Mouse (Mus musculus): ENCODE measurements around the gene Tanc2.

The Tanc2 gene

DNA sequence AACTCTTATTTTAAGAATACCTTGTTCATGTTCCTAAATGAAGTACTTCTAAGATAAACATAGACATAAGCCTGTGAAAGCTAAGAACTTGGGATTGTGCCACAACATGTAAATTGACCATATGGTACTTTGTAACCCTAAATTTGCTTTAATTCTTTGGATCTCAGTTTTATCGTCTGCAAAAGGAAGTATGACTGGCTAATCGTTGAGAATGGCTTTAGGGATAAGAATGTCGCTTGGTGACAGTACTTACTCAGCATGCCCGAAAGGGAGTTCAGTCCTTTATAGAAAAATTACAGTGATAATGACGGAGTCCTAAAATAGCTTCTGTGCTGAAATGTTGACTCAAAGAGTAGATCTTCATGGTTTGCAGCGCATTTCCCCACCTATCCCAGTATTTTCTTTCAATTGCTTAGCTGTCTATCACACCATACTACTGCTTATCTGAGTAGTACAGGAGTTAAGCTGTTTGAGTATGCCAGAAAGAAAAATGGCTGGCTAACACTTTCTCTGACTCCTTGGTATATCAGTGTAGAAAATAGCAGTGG is 246.6 kb downstream of the Tanc2 start:
- no peak for DNase-seq (ENCODE audit: low read depth)

DNA sequence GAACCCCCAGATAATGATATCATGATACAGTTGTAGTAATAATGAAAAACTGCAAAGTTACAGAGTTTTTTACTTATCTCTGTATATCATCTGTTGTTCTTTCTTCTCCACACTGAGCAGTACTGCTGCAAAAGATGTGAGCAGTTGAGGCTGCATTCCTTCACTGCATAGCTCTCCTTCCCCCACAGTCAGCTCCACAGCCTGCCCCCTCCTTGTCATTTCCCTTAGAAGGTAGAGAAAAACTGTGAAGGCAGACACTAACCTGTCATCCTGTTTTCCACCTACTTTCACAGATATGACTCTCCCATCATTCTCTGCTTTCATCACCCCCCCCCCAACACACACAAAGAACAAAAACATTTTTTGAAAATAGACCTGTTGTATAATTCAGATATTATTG is 248.2 kb downstream of the Tanc2 start:
- DNase-seq (ENCODE audit: low read depth) = no peak

- DNase-seq (ENCODE audit: low read depth) = no peak
Observed at GRCm38 (mm10) chr11:105845901-105846300, 256.1 kb downstream of the Tanc2 start.

- peak; percentile 12 for DNase-seq (ENCODE audit: low read depth)
Observed at GRCm38 (mm10) chr11:105855504-105855903, 265.7 kb downstream of the Tanc2 start.

GRCm38 (mm10) chr11:105858063-105858462 is 268.3 kb downstream of the Tanc2 start:
- no peak for DNase-seq (ENCODE audit: low read depth)

GRCm38 (mm10) chr11:105885558-105885957 is 295.8 kb downstream of the Tanc2 start:
- DNase-seq (ENCODE audit: low read depth) = no peak

DNA sequence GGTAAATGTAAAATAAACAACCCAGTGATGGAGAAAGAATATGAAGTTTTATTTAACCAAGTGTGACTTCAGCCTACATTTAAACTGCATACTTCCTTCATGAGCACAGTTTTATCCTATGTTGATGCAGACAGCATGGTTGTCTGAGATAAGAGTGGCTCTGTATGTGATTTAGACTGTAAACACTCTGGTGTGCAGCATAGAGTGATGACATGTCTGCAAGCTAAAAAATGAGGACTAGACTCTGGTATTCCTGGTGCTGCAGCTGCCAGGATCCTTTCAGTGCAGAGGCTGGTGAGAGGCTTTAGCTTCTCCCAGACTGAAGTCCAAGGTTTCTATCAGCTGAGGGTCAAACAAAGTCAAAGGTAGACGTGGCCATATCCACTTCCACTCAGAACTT is 297.5 kb downstream of the Tanc2 start:
- no peak for DNase-seq (ENCODE audit: low read depth)

GRCm38 (mm10) chr11:105899151-105899550 is 309.4 kb downstream of the Tanc2 start:
- no peak for DNase-seq (ENCODE audit: low read depth)

DNA sequence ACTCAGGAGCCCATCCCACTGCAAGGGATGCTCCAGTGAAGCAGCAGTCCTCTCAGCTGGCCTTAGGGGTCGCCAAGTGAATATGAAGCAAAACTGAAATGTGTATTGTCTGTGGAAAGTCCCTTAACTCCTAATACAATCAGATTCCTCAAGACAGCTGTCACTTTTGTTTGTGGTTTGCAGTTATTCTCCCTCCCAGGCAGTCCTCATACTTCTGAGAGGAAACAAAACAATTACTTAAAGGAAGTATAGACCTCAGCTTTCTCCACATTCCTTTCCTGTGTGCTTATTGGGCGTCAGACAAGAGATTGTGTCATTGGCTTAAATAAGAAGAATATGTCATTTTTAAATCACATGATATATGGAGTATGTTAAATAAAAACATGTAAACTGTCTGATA is 311.7 kb downstream of the Tanc2 start:
- no peak for DNase-seq (ENCODE audit: low read depth)

GRCm38 (mm10) chr11:105902956-105903355 is 313.2 kb downstream of the Tanc2 start:
- no peak for DNase-seq (ENCODE audit: low read depth)

DNA sequence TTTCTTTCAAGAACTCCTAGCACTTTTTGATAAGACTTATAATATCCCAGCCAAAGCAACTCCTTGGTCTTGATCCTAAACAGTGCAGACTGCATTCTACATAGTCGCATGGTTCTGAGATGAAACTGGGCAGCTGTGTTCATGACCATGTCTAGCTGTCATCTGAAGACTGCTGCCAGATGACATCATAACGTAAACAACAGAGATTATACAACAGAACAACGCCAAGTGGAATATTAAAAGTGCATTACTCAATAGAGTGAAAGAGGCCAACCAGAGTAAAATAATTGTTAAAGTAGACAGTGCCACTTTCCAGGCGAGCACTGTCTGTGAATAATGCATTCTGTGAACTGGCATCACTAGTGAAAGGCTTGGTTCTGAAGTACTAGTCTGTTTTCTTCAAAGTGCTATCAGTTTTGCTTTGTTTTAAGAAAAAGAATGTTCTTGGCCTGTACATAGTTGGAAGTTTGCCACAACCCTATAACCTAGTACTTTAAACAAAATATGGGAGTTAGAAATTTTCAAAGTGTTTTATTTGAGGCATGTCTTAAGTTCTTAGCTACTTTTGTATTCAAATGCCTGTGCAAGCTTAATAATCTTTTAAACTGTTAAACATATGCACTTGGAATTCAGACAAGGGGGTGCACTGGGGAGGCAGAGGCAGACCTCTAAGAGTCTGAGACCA is 315.9 kb downstream of the Tanc2 start:
- DNase-seq (ENCODE audit: low read depth) = peak; percentile 39

- DNase-seq (ENCODE audit: low read depth) = no peak
Observed at GRCm38 (mm10) chr11:105907381-105907780, 317.6 kb downstream of the Tanc2 start.

DNA sequence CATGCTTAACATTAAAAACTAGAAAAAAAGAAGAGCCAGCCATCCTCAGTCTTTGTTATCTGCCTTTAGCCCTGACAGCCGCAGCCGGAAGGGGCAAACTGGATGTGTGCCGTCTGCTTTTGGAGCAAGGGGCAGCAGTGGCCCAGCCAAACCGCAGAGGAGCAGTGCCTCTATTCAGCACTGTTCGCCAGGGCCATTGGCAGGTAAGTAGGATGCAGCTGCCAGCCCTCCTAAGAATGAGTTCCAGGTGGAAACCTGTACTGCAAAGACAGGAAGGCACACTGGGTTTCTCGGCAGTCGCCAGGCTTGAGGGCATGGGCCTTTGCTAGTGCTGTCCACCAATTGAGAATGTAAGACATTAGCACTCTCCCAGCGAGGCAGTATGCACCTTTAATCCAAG is 319.1 kb downstream of the Tanc2 start:
- no peak for DNase-seq (ENCODE audit: low read depth)

DNA sequence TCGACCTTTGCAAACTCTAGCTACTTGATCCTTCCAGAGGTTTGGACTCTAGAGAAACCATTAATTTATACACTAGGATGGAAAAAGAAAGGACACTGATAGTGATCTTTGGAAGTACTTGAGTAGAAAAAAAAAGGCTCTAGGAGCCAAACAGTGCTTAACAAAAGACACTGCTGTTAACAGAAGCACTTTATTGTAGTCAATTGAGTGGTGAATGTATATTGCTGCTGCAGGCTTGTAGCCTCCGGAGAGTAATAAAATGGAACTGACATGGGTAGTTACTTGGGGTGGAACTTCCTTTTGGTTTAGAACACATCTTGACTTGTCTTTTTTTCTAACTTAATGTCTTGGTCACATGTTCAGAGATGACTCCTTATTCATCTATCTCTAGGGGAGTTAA is 319.8 kb downstream of the Tanc2 start:
- DNase-seq (ENCODE audit: low read depth) = no peak

GRCm38 (mm10) chr11:105911149-105911548 is 321.4 kb downstream of the Tanc2 start:
- DNase-seq (ENCODE audit: low read depth) = no peak

- DNase-seq (ENCODE audit: low read depth) = no peak
Observed at GRCm38 (mm10) chr11:105911592-105912375, 322.0 kb downstream of the Tanc2 start.

DNA sequence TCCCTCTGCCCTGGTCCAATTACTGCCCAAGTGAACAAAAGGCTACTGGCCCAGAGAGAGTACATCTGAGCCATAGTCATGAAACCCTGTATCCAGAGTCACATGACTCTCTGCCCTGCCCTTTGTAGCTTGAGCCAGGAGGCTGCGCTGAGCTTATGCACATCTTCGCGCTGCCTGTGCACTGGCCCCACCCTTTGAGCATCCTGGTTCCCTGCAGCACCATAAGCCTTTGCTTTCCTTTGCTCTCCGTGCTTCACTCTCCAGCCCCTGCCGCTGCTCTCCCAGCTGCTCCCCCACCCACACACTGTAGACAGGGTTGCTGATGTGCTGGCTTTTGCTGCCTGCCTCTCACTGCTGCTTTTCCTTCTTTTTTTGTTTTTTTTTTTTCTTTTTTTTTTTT is 323.8 kb downstream of the Tanc2 start:
- DNase-seq (ENCODE audit: low read depth) = no peak

- no peak for DNase-seq (ENCODE audit: low read depth)
Observed at GRCm38 (mm10) chr11:105920098-105920785, 330.5 kb downstream of the Tanc2 start.

- no peak for DNase-seq (ENCODE audit: low read depth)
Observed at GRCm38 (mm10) chr11:105920836-105921235, 331.1 kb downstream of the Tanc2 start.

GRCm38 (mm10) chr11:105921275-105921674 is 331.5 kb downstream of the Tanc2 start:
- DNase-seq (ENCODE audit: low read depth) = no peak

DNA sequence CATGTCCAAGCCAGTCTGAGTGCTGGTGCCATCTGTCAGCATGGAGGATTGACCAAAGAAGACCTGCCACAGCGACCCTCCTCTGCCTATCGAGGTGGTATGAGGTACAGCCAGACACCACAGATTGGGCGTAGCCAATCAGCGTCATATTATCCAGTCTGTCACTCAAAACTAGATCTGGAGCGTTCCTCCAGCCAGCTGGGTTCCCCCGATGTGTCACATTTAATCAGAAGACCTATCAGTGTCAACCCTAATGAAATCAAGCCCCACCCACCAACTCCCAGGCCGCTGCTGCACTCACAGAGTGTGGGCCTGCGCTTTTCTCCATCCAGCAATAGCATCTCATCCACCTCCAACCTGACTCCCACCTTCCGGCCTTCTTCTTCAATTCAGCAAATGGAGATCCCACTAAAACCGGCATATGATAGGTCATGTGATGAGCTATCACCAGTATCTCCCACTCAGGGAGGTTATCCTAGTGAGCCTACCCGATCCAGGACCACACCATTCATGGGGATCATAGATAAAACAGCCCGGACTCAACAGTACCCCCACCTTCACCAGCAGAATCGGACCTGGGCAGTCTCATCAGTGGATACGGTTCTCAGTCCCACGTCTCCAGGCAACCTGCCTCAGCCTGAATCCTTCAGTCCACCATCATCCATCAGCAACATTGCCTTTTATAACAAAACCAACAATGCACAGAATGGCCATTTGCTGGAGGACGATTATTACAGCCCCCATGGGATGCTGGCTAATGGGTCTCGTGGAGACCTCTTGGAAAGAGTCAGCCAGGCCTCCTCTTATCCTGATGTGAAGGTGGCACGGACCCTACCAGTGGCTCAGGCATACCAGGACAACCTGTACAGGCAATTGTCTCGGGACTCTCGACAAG is 333.2 kb downstream of the Tanc2 start:
- no peak for DNase-seq (ENCODE audit: low read depth)
